Mouse (Mus musculus): ENCODE measurements at regions not wholly inside any gene's neighbourhood (a gene's known extent, or its start where the extent isn't known, plus 50 kb on each side); places are given as distances from the start of the nearest gene placed in this dataset.

DNA sequence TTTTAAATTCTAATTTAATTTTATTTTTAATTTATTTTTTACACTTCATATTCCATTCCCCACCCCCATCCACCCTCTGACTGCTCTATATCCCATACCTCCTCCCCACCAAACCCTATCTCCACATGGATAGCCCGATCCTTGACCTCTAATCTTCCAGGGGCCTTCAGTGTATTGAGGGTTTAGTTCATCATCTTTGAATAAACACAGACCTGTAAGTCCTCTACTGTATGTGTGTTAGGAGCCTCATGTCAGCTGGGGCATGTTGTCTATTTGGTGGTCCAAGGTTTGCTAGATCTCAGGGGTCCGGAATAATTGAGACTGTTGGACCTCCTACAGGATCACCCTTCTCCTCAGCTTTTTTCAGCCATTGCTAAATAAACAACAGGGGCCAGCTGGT is 540.2 kb upstream of the Pcdh20 start:
- TF ChIP-seq HCFC1 (IDR thresholded peaks at IDR 0.05; ENCODE audit: borderline replicate concordance, insufficient read depth, low read length) = no peak
- no peak for TF ChIP-seq ZC3H11A (IDR thresholded peaks at IDR 0.05; ENCODE audit: borderline replicate concordance, low read depth, low read length)
- no peak for TF ChIP-seq ZNF384 (IDR thresholded peaks at IDR 0.05; ENCODE audit: low read depth, low read length)
- TF ChIP-seq CHD2 (IDR thresholded peaks at IDR 0.05; ENCODE audit: low read depth, low read length) = no peak
- no peak for TF ChIP-seq MAFK (IDR thresholded peaks at IDR 0.05; ENCODE audit: insufficient read depth, low read depth, low read length)

Data from ES-E14 (cell line).